Mouse (Mus musculus) liver, adult 2 months (tissue): Measurements from ENCODE around the gene Ahcy.

Experiments
- CTCF ChIP-seq: fragments of 200-500 bp; IDR thresholded peaks from 2 replicates; pipeline ENCODE4 v1.5.1; 2011; ENCODE audit warnings: low read depth, low read length, control low read depth
- POLR2A ChIP-seq: fragments of 200-500 bp; IDR thresholded peaks from 2 replicates; pipeline ENCODE4 v1.6.1; 2011; ENCODE audit warnings: low read length, control low read depth; ENCODE audit not compliant: insufficient read depth; ENCODE audit errors: extremely low read depth

- no peak for TF ChIP-seq POLR2A
- no peak for TF ChIP-seq CTCF
Measured at GRCm38 (mm10) chr2:155018762-155019641, 55.3 kb downstream of the Ahcy start.
